Mouse (Mus musculus): ENCODE data around the gene Col23a1.

Gene Col23a1

DNA sequence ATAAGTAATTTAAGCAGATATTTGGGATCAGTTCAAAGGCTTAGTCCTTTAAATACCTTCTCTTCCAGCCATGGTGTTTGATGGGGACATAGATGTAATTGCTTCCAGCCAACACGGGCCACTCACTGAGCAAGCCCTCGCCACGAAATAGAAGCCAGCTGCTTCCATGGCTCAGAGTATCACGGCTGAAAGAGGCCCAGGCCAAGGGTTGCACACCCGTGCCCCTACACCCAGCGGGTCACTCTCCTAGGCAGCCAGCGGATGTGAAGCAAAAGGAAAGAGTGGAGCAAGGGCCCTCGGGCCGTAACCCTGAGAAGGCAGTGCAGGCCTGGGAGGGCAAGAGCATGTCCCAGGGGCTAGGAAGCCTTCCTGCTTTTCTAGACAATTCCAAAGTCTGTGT lies 252.7 kb downstream of the Col23a1 start:
- DNase-seq (ENCODE audit: low read depth): no peak

DNA sequence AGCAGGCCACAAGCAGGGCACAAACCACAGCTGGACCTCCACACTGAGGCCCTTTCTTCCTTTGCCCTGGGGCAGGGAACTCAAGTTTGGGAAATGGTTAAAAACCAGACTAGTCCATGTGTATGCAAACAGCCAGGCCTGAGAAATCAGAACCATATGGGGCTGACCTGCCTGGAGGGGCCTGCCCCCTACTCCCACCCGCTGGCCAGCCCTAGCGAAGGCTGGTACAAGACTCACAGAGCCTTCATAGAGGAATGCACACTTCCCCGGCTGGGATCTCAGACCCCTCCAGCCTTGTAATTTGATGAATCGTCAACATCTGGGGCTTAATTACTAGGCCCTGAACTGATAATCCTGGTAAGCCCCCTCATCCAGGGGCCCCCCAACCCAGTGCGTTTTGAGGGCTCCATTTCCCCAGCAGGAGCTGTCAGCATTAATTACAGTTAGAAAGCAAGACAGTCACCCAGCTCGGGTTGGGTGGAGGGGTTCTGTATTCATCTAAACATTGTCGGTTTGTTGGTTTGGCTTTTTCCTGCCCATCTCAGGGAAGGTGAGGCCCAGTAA lies 253.8 kb downstream of the Col23a1 start:
- no peak for DNase-seq (ENCODE audit: low read depth)

DNA sequence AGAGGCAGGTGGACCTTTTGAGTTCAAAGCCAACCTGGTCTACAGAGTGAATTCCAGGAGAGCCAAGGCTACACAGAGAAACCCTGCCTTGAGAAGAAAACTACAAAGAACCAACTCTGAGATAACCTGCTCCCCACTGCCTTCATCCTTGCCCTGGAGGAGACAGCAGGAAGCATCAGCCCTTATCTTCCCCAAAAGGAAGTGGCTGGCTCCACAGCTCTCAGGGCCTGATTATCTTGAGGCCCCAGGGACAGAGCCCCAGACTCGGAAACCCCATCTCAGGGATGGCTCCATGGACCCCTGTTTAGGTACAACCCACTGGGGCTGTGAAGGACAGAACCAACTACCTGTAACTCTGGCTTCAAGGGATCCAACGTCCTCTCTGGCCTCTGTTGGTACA lies 254.7 kb downstream of the Col23a1 start:
- DNase-seq (ENCODE audit: low read depth): peak; percentile 66

DNA sequence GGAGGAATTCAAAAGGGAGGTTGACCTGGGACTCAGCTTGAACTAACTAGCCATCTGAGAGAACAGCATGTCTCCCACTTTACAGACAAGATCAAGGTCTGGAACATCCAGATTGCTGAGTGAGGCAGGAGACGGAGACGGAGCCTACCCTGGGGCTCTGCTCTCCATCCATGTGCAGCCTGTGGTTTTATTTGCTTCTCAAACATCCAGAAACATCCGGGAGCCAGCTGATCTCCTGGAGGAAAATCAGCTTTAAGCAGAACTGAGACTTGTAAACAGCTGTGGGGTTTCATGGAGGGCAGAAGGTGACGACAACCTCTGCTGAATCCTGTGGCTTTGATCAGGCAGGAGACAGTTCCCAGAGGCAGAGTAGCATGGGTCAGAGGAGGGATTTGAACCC lies 256.1 kb downstream of the Col23a1 start:
- DNase-seq (ENCODE audit: low read depth): no peak

DNA sequence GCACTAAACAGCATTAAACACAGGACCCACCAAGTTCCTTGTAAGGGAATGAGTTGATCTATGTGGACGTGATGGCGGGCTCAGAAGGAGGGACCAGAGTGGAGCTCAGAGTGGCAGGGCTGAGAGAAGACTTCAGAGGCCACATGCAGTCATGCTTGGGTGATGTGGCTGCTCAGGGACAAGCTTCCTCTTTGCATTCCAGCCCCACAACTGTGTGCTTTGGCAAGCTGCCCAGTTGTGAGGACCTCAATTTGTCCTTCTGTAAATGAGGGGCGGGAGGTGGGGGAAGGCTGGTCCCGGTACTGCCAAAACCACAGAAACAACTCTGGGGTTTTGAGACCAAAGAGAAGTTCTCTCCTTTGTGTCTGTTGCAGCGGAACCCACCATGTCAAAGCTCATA lies 261.5 kb downstream of the Col23a1 start:
- DNase-seq (ENCODE audit: low read depth): peak; percentile 88

DNA sequence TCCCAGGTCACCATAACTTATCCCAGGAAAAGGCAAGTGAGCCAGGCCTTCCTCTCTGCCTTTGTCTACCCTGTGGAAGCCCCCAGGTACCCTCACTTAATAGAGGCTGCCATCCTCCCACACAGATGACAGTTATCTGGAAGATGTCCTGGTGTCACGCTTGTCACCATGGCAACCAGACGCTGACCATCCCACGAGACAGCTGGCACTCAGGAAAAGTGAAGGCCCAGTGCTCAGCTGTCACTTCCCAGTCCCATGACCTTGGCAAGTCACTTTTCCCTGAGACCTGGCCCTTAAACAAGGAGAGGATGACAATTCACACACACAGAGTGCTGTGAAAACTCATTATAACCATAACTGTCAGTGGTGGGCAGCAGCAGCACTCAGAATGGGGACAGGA lies 262.4 kb downstream of the Col23a1 start:
- DNase-seq (ENCODE audit: low read depth): no peak

DNA sequence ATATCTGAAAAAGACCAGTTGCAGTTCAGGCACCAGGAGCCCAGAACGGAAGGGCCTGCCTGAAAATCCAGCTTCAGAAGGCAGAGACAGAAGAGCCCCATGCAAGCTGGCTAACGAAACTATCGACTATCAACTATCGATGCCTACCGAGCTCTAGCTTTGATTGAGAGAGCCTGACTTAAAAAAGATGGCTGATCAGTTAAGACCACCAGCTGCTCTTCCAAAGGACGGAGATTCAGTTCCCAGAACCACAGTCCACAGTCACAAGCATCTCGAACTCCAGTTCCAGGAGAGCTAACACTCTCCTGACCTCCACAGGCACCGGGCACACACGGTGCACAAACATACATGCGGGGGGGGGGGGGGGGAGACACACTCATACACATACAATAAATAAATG lies 264.9 kb downstream of the Col23a1 start:
- DNase-seq (ENCODE audit: low read depth): no peak

DNA sequence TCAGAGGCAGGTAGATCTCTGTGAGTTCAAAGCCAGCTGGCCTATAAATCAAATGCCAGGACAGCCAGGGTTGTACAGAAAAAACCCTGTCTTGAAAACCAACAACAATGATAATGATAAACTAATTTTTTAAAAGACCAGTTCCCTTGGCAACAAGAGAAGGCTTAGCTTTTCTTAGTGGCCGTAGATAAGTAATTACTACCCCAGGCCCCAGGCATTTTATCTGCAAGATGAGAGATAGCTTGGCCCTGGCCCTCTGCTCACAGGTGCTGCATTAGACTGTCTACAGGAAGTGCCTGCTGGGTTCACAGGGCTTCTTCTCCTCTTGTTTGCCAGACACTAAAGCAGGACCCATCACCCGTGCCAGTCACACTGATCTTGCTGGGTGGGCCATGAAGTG lies 265.3 kb downstream of the Col23a1 start:
- DNase-seq (ENCODE audit: low read depth): no peak

DNA sequence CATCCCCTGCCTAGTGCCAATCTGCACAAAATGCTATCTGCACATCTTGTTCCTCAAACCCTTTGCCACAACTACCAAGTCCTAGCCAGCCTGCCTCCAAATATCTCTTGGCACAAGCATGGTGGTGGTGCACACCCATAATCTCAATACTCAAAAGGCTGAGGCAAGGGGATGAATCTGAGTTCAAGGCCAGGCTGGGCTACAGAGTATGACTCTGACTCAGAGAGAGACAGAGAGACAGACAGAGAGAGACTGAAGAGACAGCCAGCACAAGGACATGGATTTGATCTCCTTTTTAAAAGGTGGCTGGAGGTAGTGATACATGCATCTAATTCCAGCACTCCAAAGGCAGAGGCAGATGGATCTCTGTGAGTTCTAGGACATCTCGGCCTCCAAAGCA lies 273.6 kb downstream of the Col23a1 start:
- DNase-seq (ENCODE audit: low read depth): no peak

DNA sequence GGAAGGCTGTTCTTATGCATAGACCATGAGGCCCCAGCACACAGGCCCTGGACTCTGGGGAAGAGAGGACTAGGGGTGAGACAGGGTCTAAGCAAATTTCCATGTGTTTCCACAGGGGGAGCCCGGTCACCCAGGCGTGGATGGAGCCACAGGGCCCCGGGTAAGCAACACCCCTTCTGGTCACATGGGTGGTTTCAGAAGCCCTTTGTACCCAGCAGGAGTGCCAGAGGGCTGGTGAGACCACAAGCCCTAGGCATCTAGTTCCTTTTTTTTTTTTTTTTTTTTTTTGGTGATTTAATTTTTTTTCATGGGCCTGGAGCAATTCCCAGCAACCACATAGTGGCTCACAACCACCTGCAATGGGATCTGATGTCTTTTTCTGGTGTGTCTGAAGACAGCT lies 275.3 kb downstream of the Col23a1 start:
- DNase-seq (ENCODE audit: low read depth): peak; percentile 85

DNA sequence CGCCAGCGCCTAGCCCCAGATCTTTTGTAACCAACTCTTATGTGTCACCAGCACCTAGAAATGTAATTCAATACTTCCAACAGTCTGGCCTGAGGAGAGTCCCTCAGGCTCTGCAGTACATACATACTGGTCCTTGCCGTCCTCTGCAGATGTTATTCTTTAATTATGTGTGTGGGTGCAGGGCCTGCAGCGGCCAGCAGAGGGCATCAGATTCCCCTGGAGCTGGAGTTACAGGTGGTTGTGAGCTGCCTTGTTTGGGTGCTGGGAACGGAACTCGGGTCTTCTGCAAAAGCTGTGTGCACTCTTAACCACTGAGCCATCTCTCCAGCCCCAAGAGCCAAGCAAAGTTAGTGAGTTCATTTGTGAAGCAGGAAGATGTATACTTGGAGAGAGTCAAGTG lies 276.2 kb downstream of the Col23a1 start:
- DNase-seq (ENCODE audit: low read depth): no peak

DNA sequence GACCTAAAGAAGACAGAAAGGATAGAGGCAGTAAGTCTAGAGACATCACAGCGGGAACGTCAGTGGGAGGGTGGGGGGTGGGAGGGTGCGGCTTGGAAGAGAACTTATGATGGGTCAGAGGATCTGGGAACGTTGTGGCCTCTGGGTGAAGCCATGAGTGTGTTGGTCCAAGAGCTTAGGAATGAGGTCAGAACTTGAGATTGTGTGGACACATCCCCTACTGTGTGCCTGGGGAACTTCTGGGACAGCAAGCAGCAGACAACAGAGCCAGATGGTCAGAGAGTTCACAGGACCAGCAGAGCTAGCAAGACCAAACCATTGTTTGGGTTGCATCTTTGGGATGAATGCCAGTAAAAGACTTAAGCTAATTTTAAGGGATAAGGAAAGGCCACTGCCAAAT lies 279.1 kb downstream of the Col23a1 start:
- no peak for DNase-seq (ENCODE audit: low read depth)

DNA sequence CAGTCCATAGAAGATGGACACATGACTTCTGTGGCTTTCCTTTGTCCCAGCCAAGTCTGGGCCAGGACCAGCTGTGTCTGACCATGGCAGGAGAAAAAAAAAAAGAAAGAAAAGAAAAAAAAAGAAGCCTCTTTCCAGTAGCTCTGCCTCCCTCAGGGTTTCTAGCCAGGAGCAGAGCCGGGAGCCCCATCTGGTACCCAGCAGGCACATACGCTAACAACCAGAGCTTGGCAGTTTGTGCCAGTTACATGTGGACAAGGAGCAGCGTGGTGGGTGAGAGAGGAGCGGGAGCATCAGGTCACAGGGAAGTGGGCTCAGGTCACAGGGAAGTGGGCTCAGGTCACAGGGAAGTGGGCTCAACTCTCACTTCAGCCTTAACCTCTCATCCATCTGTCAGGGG lies 286.7 kb downstream of the Col23a1 start:
- DNase-seq (ENCODE audit: low read depth): no peak

DNA sequence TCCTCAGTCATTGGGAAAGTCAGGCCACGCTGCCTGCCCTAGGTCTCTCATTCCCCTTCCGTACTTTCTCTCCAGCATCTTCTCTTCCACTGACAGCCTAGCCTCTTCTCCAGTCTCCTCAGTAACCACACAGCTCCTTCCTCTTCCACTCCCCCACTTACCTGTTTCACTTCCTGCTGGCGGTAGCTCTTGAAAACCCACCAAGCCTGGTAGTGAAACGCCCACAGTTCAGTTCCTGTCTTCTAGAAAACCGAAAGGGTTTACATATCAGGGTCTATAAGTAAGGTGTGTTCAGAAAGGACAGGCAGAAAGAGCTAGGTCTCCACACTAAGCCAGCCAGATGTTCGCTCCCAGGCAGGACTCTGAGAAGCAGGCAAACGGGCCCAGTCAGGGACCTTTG lies 287.9 kb downstream of the Col23a1 start:
- DNase-seq (ENCODE audit: low read depth): no peak

DNA sequence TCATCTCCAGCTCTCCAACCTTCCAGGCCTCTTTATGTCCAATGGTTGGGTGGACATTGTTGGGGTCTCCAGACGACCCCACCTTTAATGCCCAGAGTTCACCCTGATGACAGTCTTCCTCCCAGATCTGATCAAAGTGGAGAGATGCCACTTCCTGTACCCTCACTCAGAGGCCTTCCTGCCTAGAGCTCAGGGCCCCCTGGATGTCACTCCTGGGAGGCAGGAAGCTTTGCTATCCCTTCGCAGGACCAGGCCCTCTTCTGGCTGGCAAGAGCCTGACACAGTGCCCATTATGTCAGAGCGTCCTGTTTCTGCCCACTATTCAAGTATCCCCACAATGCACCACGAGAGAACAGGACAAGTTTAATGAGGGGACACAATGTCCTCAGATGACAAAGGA lies 289.3 kb downstream of the Col23a1 start:
- DNase-seq (ENCODE audit: low read depth): no peak

DNA sequence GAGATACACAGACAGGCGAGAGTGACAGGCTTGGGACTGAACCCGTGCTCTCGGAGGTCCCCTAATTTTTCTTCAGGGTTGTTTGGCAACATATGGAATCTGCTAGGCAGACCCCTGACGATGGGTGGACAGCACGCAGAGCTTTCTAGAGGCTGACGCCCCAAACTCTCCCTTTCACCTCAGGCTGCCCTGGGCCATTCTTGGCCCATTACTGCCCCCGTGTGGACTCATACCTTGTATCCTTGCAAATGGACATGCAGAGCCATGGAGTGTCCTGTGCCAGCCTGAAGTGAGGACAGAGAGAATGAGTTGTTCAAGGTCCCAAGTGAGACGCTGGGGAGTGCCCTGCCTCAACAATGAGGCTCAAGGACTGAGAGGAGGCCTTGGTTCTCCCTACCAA lies 293.0 kb downstream of the Col23a1 start:
- DNase-seq (ENCODE audit: low read depth): peak; percentile 85

DNA sequence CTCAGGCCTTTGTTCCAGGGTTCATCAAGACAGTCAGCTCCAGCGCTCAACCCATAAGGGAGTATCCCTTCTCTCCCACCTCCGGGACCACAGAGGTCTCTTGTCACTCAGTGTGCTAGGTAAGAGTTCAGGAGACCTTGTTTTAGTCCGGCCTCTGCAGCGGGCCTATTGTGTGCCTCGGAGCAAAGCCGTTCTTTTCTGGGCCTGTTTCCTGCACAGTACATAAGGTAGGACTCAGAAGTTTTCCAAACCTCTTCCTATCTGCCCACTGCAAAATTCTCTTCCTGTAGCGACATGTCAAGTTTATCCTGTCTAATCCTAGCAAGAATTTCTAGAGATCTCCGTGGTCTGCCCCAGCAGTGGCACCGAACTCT lies 294.3 kb downstream of the Col23a1 start:
- no peak for DNase-seq (ENCODE audit: low read depth)

DNA sequence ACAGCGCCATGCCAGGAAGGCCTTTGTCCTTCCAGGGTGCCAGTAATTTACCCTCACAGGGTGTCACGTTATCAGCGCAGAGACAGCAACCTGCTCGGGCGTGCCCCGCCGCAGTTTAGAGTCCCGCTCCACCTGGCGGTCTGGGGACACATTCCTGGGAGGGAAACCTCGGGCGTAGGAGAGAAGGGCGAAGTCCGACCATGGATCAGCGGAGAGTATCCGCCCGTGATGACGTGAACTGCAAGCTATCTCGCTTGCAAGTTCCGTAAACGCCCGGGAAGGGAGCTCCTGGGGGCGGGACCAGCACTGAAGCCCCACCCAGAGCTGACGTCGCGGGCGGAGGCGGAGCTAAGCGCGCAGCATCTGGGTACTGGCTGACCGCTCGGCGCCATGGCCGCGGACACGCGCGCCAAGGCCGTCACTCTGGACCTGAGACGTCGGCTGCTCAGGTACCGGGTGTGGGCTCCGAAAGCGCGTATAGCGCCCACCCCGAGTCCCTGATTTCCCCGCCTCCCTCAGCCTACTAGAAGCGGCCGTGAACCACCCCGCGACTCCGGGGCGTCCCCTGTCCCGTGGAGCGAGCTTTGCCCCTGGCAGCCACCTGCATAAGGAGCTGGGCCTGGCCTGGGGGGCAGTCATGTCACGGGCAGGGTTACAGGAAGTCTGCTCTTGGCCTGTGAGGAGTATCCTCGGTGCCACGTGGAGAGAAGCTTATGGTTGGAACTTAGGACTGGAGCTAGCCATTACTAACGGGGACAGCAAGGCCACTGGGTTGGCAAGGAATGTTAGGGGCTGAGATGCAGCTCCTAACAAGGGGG lies 294.9 kb downstream of the Col23a1 start, which contains the start of gene Phykpl:
Phykpl (plus strand) TSS at position 327 of the 818 bp plus-strand sequence.
- peak; percentile 97 for DNase-seq (ENCODE audit: low read depth)

DNA sequence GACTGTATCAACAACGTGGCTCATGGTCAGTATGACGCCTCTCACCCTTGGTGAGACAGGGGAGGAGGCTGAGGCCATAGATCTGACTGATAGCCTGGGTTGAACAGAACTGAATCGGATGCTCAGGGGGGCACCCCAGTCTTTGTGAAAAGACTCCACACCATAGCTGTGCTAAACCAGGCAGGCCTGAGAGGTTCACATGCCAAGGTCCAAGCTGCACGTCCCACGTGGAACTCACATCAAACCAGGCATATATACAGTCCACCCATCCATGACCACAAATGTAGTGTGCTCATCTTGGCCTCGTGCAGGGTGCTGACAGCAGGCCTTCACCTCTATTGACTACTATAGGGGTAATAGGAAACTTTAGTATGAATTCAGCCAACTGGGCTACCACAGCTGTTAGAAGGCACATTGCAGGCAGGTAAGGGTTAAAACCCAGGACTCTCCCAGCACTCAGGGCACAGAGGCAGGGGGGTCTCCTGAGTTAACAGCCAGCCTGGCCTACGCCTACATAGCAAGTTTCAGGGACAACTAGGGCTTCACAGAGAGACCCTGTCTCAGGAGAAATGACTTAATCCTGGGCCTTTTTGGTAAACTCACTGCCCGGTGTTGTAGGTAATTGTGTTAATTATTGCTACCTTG lies 296.0 kb downstream of the Col23a1 start:
- no peak for DNase-seq (ENCODE audit: low read depth)

DNA sequence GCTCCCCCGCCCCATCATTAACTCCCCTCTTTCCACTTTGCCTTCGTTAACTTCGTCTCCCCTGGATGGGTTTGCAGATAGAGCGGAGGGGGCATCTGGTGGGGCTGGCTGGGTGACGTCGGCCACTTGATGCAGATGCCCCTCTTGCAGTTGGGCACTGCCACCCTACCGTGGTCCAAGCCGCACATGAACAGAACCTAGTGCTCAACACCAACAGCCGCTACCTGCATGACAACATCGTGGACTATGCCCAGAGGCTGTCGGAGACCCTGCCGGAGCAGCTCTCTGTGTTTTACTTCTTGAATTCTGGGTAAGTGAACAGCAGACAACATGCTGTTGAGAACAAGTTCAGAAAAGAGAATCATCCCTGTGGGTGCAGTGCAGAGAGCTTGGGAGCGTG lies 296.7 kb downstream of the Col23a1 start:
- DNase-seq (ENCODE audit: low read depth): no peak

DNA sequence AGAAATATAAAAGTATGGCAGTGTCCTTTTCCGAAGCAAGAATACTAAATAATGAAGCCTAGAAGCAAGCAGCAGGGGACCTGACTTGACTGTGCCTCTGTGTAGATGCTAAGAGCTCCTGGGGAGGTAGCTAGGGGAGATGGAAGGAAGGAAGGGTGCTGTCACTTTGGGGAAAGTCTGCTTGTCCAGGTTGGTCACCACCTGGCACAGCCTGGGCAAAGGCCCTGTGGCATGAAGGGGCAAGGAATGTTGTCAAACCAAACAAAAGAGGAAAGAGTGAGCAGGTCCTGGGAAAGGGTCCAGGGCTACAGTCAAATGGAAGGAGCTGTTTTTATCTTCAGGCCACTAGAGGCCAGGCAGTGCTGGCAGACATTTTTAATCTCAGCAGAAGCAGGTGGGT lies 297.3 kb downstream of the Col23a1 start:
- DNase-seq (ENCODE audit: low read depth): no peak

DNA sequence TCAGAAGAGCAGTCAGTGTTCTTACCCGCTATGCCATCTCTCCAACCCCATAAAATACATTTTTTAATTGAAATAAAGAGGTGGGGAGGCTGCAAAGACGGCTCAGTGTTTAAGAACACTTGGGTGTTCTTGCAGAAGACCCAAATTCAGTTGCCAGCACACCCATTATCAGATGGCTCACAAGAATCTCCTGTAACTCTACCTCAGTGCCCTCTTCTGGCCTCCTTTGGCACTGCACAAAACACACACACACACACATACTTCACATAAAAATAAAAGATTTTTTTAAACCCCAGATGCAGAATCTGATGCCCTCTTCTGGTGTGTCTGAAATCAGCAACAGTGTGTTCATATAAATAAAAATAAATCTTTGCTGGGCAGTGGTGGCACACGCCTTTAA lies 299.1 kb downstream of the Col23a1 start:
- no peak for DNase-seq (ENCODE audit: low read depth)

DNA sequence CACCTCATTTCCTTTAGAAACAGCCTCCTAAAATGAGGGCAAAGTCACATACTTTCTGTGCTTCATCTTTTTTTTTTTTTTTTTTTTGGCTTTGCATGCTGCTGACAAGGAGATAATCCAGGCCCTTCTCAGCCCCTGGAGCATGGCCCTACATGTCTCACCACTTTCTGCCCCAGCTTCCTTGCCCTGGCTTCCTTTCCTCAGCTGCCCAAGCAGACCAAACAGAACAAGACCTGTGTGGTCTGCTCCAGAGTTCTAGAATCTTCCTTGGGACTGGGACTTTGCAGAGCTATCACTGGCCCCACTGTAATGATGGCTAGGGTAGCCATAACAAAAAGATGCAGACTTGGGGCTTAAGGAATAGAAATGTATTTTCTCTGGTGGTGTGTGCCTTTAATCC lies 300.3 kb downstream of the Col23a1 start:
- no peak for DNase-seq (ENCODE audit: low read depth)

DNA sequence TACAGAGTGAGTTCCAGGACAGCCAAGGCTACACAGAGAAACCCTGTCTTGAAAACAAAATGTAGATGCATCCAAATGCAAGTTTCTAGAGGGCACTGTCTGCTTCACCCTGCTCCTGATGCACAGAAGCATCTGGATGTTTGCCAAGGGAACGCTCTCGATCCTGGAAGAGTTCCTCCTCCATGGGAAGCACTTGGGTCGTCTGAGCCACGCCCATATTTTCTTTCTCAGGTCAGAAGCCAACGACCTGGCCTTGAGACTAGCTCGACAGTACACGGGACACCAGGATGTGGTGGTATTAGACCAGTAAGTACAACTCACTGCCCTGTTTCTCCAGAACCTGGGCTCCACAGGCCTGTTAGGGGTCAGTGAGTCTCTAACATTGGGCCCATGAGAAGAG lies 301.4 kb downstream of the Col23a1 start:
- DNase-seq (ENCODE audit: low read depth): no peak
